Mouse (Mus musculus) ES-E14 (cell line): ENCODE measurements around the gene Zg16.

ENCODE experiments used
- CHD2 ChIP-seq: IDR thresholded peaks from 2 replicates; pipeline ENCODE4 v1.6.1; 2014; ENCODE audit warnings: mild to moderate bottlenecking, low read depth, low read length, inconsistent platforms
- HCFC1 ChIP-seq: IDR thresholded peaks from 2 replicates; pipeline ENCODE4 v1.6.1; 2012; ENCODE audit warnings: low read length, inconsistent platforms, borderline replicate concordance; ENCODE audit not compliant: insufficient read depth
- MAFK ChIP-seq: IDR thresholded peaks from 2 replicates; pipeline ENCODE4 v1.6.1; 2014; ENCODE audit warnings: mild to moderate bottlenecking, low read depth, low read length, inconsistent platforms; ENCODE audit not compliant: insufficient read depth
- ZC3H11A ChIP-seq: IDR thresholded peaks from 2 replicates; pipeline ENCODE4 v1.6.1; 2012; ENCODE audit warnings: low read depth, mild to moderate bottlenecking, inconsistent platforms, low read length, borderline replicate concordance
- ZNF384 ChIP-seq: IDR thresholded peaks from 2 replicates; pipeline ENCODE4 v1.6.1; 2012; ENCODE audit warnings: low read depth, low read length, inconsistent platforms

- TF ChIP-seq CHD2 (no peak), HCFC1 (no peak), ZNF384 (no peak), MAFK (no peak), ZC3H11A (no peak)
These were observed 7.1 kb downstream of the Zg16 start for GRCm38 (mm10) chr7:127080045-127080444.
